Mouse (Mus musculus) bone marrow, adult 2 months (tissue): Measurements from ENCODE around the gene Rnf41.

Experiments
- CTCF ChIP-seq: fragments of 200-500 bp; IDR thresholded peaks from 2 replicates; pipeline ENCODE4 v1.5.1; 2011; ENCODE audit warnings: low read length, control low read depth; ENCODE audit not compliant: control insufficient read depth, insufficient read depth
- POLR2A ChIP-seq: fragments of 200-500 bp; IDR thresholded peaks from 2 replicates; pipeline ENCODE4 v1.6.1; 2011; ENCODE audit warnings: low read depth, mild to moderate bottlenecking, control low read depth, low read length, borderline replicate concordance; ENCODE audit not compliant: control insufficient read depth

DNA sequence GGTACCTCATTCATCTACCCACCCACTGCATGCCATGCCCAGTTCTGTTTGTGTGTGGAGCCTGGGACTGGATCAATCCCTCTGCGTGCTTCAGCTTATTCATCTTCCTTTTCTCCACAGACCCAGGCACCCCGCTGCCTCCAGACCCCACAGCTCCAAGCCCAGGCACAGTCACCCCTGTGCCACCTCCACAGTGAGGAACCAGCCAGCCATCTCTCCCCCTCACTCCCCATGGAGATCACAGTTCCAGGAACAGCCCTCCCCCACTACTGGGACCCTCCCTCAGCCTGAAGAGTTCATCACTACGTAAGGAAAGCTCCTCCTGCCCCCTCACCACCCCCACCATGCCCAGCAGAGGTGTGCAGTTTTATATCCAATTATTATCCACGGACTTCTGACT is 77.3 kb downstream of the Rnf41 start:
- TF ChIP-seq CTCF, result no peak
- TF ChIP-seq POLR2A, result no peak
